Mouse (Mus musculus) liver, embryonic 14.5 days (tissue): ENCODE measurements around the gene Man2b1.

Source experiments
- CTCF ChIP-seq: IDR thresholded peaks from 2 replicates; pipeline ENCODE4 v1.5.1; 2016; ENCODE audit warnings: antibody characterized with exemption, low read depth, control low read depth
- EP300 ChIP-seq: IDR thresholded peaks from 2 replicates; pipeline ENCODE4 v1.6.1; 2016; ENCODE audit warnings: antibody characterized with exemption, low read depth

GRCm38 (mm10) chr8:85119052-85119981 is 36.2 kb downstream of the Man2b1 start:
- TF ChIP-seq CTCF (peak; percentile 16; the same call in 1 of the 2 replicates), EP300 (no peak)
